Comparison of ENCODE assay signal across 8 mouse cellular contexts in genomic region chr9:96844798-96845209, GRCm38 (mm10). TPM values are rescaled to one million over a fixed set of nuclear protein-coding genes. Genes with fewer than 3 reads are reported as not detected.
A peak's percentile ranks its signal among the peaks of the same experiment; 100 is the strongest.
DNase-seq lines count a peak whose midpoint lies in the region; ATAC-seq and TF ChIP-seq lines count a peak whose summit lies in the region.

No protein-coding gene starts in this region.

- H3K9ac ChIP-seq in midbrain, embryonic 14.5 days (replicated peaks; ENCODE audit: low read length), result no peak overlapping the region
- H3K9ac ChIP-seq in midbrain, embryonic 15.5 days, result no peak overlapping the region

- H3K4me3 ChIP-seq in midbrain, embryonic 14.5 days (replicated peaks; ENCODE audit: low read depth, low read length), result no peak overlapping the region
- no peak overlapping the region for H3K4me3 ChIP-seq in midbrain, embryonic 15.5 days
- no peak overlapping the region for H3K4me3 ChIP-seq in lung, adult 2 months (replicated peaks; ENCODE audit: extremely low read depth, low read depth, low read length)

- no peak overlapping the region for H3K4me2 ChIP-seq in midbrain, embryonic 14.5 days (ENCODE audit: low read length)
- no peak overlapping the region for H3K4me2 ChIP-seq in midbrain, embryonic 15.5 days

- no peaks in the 10 kb centered on the region for H3K36me3 ChIP-seq in midbrain, embryonic 14.5 days (ENCODE audit: control insufficient read depth, insufficient read depth, low read length)
- H3K36me3 ChIP-seq in midbrain, embryonic 15.5 days (replicated peaks), result no peaks in the 10 kb centered on the region

- no peak for ATAC-seq in midbrain, embryonic 14.5 days (ENCODE audit: low FRiP score, low TSS enrichment)
- no peak for ATAC-seq in midbrain, embryonic 15.5 days (replicated peaks)

- WGBS in midbrain, embryonic 14.5 days, result 50% methylated on average over 3 of the region's 3 CpGs
- WGBS in midbrain, embryonic 15.5 days, result 50% methylated on average over 3 of the region's 3 CpGs
- WGBS in lung, adult 2 months, result 61% methylated on average over 3 of the region's 3 CpGs

- no peaks in the 10 kb centered on the region for H3K9me3 ChIP-seq in midbrain, embryonic 14.5 days (ENCODE audit: control insufficient read depth, low read length)
- H3K9me3 ChIP-seq in midbrain, embryonic 15.5 days, result no peaks in the 10 kb centered on the region; the same call in 1 of the 2 replicates

- H3K4me1 ChIP-seq in midbrain, embryonic 14.5 days (ENCODE audit: control insufficient read depth, insufficient read depth, low read length), result peaks cover 12% of the 10 kb centered on the region
- H3K4me1 ChIP-seq in midbrain, embryonic 15.5 days, result peaks cover 16% of the 10 kb centered on the region
- H3K4me1 ChIP-seq in lung, adult 2 months (ENCODE audit: control insufficient read depth, insufficient read depth, low read length), result no peaks in the 10 kb centered on the region

- no peak for TF ChIP-seq CTCF in lung, adult 2 months (IDR thresholded peaks at IDR 0.05; ENCODE audit: insufficient read depth, low read length)

- intact Hi-C loops in gastrocnemius, postnatal 14 days (cut with DNase I; ENCODE audit: low total_unique reads), result no loop called here

- H3K27ac ChIP-seq in midbrain, embryonic 14.5 days (replicated peaks; ENCODE audit: low read depth, low read length), result no peak overlapping the region
- no peak overlapping the region for H3K27ac ChIP-seq in midbrain, embryonic 15.5 days

- DNase-seq in midbrain, embryonic 14.5 days, result peak; percentile 57
- DNase-seq in cerebellum, adult 11 months, result peak; percentile 56
- DNase-seq in gastrocnemius, postnatal 14 days, result peak; percentile 86
- DNase-seq in kidney, adult 9 months, result peak; percentile 14
- peak; percentile 59 for DNase-seq in lung, adult 2 months
- DNase-seq in urinary bladder, postnatal 4 days (ENCODE audit: low spot score in 2 of 2), result peak; percentile 69 to 75
- no peak for DNase-seq in embryo, embryonic 9.5 days (ENCODE audit: extremely low spot score)

- TF ChIP-seq POLR2A in lung, adult 2 months (IDR thresholded peaks at IDR 0.05; ENCODE audit: borderline replicate concordance, extremely low read depth, low read depth, low read length), result no peak

- H3K27me3 ChIP-seq in midbrain, embryonic 14.5 days (ENCODE audit: control insufficient read depth, insufficient read depth, low read length), result no peaks in the 10 kb centered on the region
- no peaks in the 10 kb centered on the region for H3K27me3 ChIP-seq in midbrain, embryonic 15.5 days (replicated peaks)

RNA-seq across cellular contexts. Expression of gene Pxylp1, which starts 47.7 kb away (rescaled TPM):
- 52.7 and 66.1 TPM in 2 replicates for polyA plus RNA-seq in midbrain, embryonic 14.5 days (2014; fragmentation: Nextera tagmentation; extraction: Ambion mirVana)
- 42.4 and 48.6 TPM in 2 replicates for polyA plus RNA-seq in midbrain, embryonic 15.5 days (2015; fragmentation: Nextera tagmentation; extraction: Ambion mirVana)
- total RNA-seq in gastrocnemius, postnatal 14 days (2021), result 1 to 10 TPM; 2.2 to 2.4 TPM
- polyA plus RNA-seq in lung, adult 2 months (2012; rRNA removed), result 7.2 and 8.6 TPM in 2 replicates
